Mouse (Mus musculus): ENCODE data around the gene Eng.

Eng gene

DNA sequence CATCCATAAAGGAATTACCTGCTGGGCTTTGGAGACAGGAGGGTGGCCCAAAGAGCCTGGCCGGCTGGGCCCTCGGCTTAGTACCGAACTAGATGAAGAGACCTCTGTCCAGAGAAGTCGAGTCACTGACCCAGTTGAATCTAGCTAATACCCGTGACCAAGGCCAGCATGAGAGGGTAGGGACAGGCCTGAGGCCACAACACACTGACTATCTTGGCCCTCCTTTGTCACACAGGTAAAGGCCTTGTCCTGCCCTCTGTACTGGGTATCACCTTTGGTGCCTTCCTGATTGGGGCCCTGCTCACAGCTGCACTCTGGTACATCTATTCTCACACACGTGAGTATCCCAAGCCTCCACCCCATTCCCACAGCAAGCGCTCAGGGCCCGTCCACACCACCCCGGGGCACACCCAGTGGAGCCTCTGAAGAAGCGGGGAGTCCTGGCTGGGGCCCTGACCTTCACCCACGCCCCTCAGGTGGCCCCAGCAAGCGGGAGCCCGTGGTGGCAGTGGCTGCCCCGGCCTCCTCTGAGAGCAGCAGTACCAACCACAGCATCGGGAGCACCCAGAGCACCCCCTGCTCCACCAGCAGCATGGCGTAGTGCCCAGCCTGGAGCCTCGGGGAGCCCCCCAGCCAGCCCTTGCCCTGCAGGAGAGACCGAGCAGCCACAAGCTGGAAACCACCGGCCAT is 34.7 kb downstream of the Eng start:
- DNase-seq (ENCODE audit: low spot score in 2 of 2) = no peak

- no peak for DNase-seq (ENCODE audit: low spot score in 2 of 2)
These were observed 35.4 kb downstream of the Eng start for GRCm38 (mm10) chr2:32681754-32682153.

DNA sequence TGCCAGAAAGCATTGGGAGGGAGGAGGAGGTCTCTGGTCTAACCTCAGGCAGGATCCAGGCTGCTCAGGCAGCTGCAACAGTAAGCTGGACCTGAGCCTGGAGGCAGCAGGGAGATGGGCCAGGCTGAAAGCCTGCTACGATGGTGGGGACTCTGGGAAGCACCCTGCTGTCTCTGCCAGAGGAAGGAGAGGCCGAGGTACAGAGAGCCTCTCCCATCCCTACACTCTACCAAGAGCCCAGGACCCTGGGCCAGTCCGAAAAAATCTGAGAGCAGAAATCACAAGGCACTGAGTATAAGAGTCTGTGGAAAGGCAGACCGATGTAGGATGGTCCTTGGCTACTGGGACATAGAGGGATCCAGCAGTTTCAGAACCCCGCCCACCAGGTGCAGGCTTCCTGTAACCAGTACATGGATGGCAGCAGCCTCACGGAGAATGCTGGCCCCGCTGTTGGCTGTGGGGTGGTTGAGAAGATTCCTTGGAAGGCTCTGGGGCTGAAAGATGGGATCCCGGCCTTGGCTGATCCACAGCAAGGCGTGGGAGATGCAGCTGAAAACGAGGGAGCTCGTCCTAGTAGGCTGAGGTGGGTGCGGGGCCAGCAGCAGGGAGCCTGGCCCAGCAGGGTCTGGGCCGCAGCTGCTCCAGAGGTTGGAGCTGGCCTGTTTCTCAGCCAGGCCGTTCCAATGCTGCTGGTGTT is 36.5 kb downstream of the Eng start:
- DNase-seq (ENCODE audit: low spot score in 2 of 2) = no peak

GRCm38 (mm10) chr2:32683701-32684100 is 37.3 kb downstream of the Eng start:
- DNase-seq (ENCODE audit: low spot score in 2 of 2) = no peak

DNA sequence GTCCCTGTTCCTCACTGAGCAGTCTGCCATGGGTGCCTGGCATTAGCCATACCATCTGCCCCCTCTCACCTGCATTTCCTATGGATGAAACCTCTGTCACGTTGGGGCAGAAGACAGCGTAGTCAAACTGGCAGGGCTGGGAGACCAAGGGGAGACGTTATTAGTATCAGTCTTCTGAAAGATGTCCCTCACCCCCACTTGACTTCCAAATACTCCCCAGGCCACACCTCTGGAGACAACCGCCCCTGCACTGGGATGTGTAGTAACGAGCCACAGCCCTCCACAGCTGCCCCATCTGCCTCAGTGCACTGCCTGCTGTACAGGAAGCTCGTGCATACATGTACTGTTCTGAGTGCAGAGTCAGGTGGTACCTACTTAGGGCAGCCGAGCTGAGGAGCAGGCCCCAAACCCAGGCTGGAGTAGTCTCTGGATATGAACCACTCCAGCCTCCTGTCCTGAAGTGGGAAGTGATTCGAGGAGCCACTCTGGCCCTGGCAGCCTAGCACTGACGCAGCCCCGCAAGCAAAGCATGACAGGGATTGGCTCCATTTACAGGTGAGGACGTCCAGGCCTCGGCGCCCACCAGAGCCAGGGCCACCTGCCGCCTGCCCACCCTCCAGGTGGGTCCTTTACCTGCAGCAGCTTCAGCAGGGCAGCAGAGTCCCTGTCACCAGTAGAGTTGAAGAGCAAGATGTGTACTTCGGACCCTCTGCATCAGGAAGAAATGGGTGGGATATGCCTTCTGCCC is 38.5 kb downstream of the Eng start:
- no peak for DNase-seq (ENCODE audit: low spot score in 2 of 2)

DNA sequence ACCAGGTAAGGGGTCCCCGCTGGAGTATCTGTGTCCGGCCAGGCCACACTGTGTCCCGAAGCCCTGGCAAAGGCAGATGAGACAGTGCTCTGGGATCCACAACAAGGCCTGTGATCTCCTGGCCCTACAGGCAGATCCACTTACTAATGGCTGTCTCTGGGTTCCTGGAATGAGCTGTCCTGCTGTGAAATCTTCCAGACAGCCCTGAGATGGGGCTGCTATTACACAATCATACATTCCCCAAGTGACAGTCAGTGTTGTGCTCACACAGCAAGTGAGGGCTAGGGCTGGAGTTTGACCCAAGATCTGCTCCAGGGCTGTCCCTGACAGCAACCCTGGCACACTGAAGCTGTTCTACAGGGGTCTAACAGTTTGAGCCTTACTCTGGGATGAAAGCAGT is 39.4 kb downstream of the Eng start:
- no peak for DNase-seq (ENCODE audit: low spot score in 2 of 2)

- DNase-seq (ENCODE audit: low spot score in 2 of 2) = no peak
These were observed 40.2 kb downstream of the Eng start for GRCm38 (mm10) chr2:32686640-32687039.

GRCm38 (mm10) chr2:32687562-32687961 is 41.2 kb downstream of the Eng start:
- no peak for DNase-seq (ENCODE audit: low spot score in 2 of 2)

DNA sequence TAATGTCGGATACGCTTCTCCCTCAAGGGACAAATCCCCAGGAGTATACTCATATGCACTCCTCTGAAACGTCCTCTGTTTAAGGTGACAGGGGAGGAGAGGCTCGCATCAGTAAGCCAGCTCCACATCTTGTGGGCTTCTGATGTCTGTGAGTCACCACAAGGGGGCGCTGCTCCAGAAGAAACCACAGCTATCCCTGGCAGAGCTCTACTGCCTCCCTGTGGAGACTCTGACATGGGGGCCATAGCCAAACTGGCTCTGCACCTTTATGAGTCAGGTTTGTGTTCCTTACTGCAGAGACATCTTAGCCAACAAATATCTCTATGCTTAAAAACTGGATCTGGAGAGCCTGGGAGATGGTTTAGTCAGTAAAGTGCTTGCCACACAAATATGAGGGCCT is 43.0 kb downstream of the Eng start:
- DNase-seq (ENCODE audit: low spot score in 2 of 2) = peak; percentile 81 to 87

DNA sequence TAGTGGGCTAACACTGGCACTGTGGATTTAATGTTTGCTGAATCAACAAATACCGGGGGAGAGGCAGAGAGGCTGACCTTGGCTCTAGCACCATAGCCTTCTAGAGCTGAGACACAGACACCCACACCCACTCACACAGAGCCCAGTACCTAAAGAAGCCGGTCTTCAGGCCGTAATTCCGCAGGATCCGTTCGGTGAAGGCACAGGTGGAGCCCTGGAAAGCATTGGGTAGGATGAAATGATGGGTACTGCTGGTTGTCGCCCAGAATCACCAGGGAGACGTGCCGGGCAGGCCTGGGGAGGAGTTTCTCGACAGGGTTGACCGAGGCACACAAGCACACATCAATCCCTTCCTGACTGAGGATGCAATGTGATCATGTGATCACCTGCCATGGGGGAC is 44.6 kb downstream of the Eng start:
- DNase-seq (ENCODE audit: low spot score in 2 of 2) = no peak

DNA sequence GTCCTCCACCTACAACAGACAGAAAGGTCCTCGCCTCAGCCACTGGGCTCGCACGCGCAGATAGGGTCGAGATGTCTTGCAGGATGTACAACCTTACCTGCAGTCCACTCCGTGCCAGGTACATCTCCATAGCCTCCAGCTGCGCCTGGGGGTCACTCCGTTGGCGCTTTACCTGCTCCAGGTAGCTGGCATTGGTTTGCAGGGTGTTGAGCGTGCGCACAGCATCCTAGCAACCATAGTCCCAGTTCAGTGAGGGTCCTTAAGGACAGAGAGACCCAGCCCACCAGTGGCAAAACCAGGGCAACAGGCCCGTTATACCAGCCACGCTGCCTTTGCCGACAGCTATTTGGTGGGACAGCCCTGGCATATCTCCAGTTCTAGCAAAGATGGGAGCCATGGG is 46.1 kb downstream of the Eng start:
- no peak for DNase-seq (ENCODE audit: low spot score in 2 of 2)

- no peak for DNase-seq (ENCODE audit: low spot score in 2 of 2)
These were observed 46.9 kb downstream of the Eng start for GRCm38 (mm10) chr2:32693282-32693681.

GRCm38 (mm10) chr2:32693823-32694411 is 47.5 kb downstream of the Eng start:
- peak; percentile 75 to 90 for DNase-seq (ENCODE audit: low spot score in 2 of 2)

DNA sequence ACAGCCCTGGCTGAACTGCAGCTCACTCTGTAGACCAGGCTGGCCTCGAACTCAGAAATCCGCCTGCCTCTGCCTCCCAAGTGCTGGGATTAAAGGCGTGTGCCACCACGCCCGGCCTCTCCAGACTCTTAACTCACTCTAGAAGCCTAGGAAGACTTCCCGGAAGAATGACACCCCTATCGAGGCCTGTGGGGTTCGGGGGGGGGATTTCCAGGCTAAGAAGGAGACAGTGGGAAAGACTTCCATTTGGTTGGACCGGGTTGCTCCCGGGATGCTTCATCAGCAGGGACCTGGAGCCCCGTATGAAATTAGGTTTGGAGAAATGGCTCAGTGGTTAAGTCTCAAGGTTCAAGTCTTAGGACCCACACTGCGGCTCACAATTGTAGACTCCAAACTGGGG is 48.3 kb downstream of the Eng start:
- no peak for DNase-seq (ENCODE audit: low spot score in 2 of 2)

DNA sequence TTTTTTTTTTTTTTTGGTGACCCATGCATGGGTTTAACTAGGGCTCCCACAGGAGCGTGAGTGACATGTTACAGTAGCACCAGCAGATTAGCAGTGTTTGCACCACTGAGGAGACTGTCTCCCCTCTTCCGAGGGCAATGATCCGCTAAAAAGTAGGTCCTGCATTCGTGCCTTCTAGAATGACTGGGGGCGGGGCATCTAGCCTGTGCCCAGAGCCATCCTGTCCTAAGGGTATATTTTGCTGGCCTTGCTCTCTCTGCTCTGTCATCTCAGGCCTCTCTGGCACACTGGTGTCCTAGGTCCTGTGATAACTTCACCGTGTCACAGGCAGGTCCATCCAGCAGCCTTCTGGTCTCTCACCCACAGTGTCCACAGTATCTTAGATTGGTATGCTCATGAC is 53.3 kb downstream of the Eng start:
- no peak for DNase-seq (ENCODE audit: low spot score in 2 of 2)

- DNase-seq (ENCODE audit: low spot score in 2 of 2) = no peak
These were observed 54.8 kb downstream of the Eng start for GRCm38 (mm10) chr2:32700966-32701743.

- no peak for DNase-seq (ENCODE audit: low spot score in 2 of 2)
These were observed 56.7 kb downstream of the Eng start for GRCm38 (mm10) chr2:32703046-32703445.

DNA sequence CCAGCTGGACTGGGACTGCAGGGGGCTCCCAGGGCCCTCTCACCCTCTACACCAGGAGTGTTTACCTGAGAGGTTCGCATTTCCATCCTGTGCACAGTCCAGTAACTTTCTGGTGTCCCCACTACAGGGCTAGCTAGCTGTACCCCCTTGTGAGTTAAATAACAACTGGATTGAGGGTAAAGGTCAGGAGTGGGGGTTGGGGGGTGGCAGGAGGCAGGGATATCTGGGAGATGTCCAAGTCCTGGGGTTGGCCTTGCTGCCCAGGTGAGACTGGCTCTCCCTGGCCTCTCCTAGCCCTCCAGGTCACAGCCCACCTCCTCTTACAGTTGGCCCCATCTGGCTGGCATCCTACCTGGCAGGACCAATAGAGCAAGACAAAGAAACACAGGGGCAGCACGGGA is 57.6 kb downstream of the Eng start, which contains the start of gene Fpgs:
Fpgs (minus strand) TSS at position 125 of the 401 bp plus-strand sequence.
- no peak for DNase-seq (ENCODE audit: low spot score in 2 of 2)

- DNase-seq (ENCODE audit: low spot score in 2 of 2) = no peak
These were observed 58.6 kb downstream of the Eng start for GRCm38 (mm10) chr2:32705018-32705417.

DNA sequence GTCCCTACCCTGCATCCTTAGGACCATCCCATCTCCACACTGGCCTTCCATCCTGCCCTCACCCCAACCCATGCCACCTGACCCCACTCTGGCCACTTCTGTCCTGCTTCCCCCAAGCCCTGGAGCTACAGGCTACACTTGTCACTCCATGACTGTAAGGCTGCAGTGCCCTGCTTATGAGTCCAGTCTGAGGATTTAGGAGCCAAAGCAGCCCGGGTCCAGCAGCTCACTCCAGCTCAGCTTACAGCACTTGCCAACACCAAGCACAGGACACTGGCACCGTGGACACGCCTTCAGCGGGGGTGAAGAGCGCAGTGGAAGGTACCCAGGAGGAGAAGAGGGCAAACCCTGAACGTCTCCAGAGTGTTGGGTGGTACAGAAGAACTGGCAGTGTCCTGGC is 60.6 kb downstream of the Eng start:
- no peak for DNase-seq (ENCODE audit: low spot score in 2 of 2)

DNA sequence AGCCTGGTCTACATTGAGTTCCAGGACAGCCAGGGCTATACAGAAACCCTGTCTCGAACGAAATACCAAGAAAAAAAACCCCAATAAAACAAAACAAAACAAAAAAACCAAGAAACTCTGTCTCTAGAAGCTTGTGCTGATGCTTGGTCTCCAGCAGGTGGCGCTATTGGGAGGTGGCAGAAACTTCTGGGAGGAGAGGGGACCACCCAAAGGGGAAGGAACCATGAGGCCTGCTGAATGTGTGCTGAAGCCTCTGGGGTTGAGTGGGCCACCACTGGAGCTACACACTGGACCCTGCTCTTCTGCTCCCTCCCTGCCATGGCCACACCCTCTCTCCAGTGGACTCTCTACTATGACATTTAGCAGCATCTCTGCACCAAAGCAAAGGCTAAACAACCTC is 62.2 kb downstream of the Eng start:
- no peak for DNase-seq (ENCODE audit: low spot score in 2 of 2)
